Mouse (Mus musculus) intestine, embryonic 15.5 days (tissue): ENCODE data around the gene Anks1. TPM values are rescaled to one million over a fixed set of nuclear protein-coding genes. Genes with fewer than 3 reads are reported as not detected.
A peak's percentile ranks its signal among the peaks of the same experiment; 100 is the strongest.

ENCODE experiments used
- ATAC-seq: fragments of 200-750 bp; cut with Nextera tagmentation; 2 replicates; pipeline ENCODE4 v1.8.0; 2017; ENCODE audit warnings: moderate TSS enrichment, moderate library complexity
- H3K27ac ChIP-seq: fragments of 300-500 bp; sonication (generic); 2 replicates; pipeline ENCODE4 v1.5.1; 2015; ENCODE audit warnings: mild to moderate bottlenecking, inconsistent platforms
- H3K27me3 ChIP-seq: fragments of 300-500 bp; sonication (generic); replicated peaks from 2 replicates; pipeline ENCODE4 v1.6.1; 2015; ENCODE audit warnings: inconsistent platforms
- H3K36me3 ChIP-seq: fragments of 300-500 bp; sonication (generic); 2 replicates; pipeline ENCODE4 v1.6.1; 2015; ENCODE audit warnings: inconsistent platforms
- H3K4me1 ChIP-seq: fragments of 300-500 bp; sonication (generic); replicated peaks from 2 replicates; pipeline ENCODE4 v1.6.1; 2015; ENCODE audit warnings: inconsistent platforms
- H3K4me2 ChIP-seq: fragments of 300-500 bp; sonication (generic); replicated peaks from 2 replicates; pipeline ENCODE4 v1.6.1; 2015; ENCODE audit warnings: mild to moderate bottlenecking, inconsistent platforms
- H3K4me3 ChIP-seq: fragments of 300-500 bp; sonication (generic); replicated peaks from 2 replicates; pipeline ENCODE4 v1.5.1; 2015; ENCODE audit warnings: inconsistent platforms
- H3K9ac ChIP-seq: fragments of 300-500 bp; sonication (generic); 2 replicates; pipeline ENCODE4 v1.6.1; 2015; ENCODE audit warnings: inconsistent platforms
- H3K9me3 ChIP-seq: fragments of 300-500 bp; sonication (generic); 2 replicates; pipeline ENCODE4 v1.6.1; 2016; ENCODE audit warnings: inconsistent platforms
- WGBS: fragments of 180-500 bp; shearing (Covaris S2); methylation state at CpG from one replicate; pipeline ENCODE4 v1.1.7; 2015; 5-methylcytosine and 5-hydroxymethylcytosine counted together
- polyA plus RNA-seq: library from polyadenylated mRNA; unstranded; fragments of >200 nt; fragmentation: Nextera tagmentation; extraction: Ambion mirVana; gene quantifications from 2 replicates; pipeline ENCODE4 v1.2.1, GENCODE M21; 2015

Gene Anks1
- polyA plus RNA-seq, 1 experiment from 2014 or later: 12.5 TPM

DNA sequence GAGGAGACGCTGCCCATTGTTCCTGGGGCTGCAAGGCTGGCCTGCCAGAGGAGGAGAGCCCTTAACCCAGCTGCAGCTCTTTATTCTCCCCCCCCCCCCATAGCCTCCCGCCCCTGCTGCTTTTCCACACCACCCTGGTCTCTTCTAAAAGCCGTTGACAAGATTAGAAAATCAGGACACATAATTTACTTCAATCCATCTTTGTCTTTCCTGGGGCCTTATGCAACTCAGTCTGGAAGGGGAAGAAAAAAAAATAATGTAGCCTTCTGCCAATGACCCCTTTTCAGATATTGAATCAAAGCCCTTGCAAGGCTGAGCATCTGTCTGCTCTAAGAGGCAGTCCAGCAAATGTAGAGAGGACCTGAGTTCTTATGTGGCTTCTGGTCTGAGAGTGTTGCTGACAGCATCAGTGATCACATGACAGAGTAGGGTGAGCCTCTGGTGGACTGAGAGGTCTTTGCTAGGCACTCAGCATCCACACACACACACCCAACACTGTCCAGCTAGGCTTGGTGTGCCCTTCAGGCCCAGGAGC is 124.0 kb downstream of the Anks1 start:
- WGBS: 45% methylated on average over 3 of the region's 3 CpGs
- no peak for ATAC-seq
- no peak overlapping the region for H3K27ac ChIP-seq

DNA sequence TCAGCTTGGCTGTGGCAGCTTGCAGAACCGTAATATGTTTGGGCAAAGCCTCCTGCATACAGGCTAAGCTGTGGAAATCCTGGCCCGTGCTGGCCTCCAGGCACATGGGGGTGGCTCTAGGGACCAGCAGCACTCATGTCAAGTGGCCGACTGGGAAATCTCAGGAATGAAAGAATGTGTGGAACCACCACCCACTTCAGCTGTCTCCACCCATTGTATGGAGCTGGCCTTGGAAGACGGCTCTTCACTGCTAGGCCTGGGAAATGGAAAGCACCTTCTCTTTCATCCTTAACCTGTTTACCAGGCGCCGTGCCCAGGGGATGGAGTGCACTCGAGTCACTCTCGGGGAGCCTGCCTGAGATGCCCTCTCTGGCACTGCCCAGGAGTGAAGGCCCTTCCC is 125.9 kb downstream of the Anks1 start:
- H3K27me3 ChIP-seq: no peaks in the 10 kb centered on the region
- no peak overlapping the region for H3K4me3 ChIP-seq
- H3K9ac ChIP-seq: no peak overlapping the region
- peaks cover 3% of the 10 kb centered on the region; the same call in 1 of the 2 replicates for H3K36me3 ChIP-seq
- no peak overlapping the region for H3K27ac ChIP-seq
- no peak for ATAC-seq
- 59% methylated on average over 8 of the region's 8 CpGs for WGBS
- H3K4me2 ChIP-seq: no peak overlapping the region
- 0 out of 2 replicates have a peak, but pooled peaks cover 7% of the 10 kb centered on the region for H3K4me1 ChIP-seq
- H3K9me3 ChIP-seq: no peaks in the 10 kb centered on the region

More for the DNA sequence above, 124.0 kb downstream of the Anks1 start:
- Histone ChIP-seq H3K4me2 (no peak overlapping the region), H3K27me3 (no peaks in the 10 kb centered on the region), H3K4me1 (0 out of 2 replicates have a peak, but pooled peaks cover 7% of the 10 kb centered on the region), H3K4me3 (no peak overlapping the region), H3K9ac (no peak overlapping the region), H3K9me3 (no peaks in the 10 kb centered on the region), H3K36me3 (peaks cover 3% of the 10 kb centered on the region; the same call in 1 of the 2 replicates)

DNA sequence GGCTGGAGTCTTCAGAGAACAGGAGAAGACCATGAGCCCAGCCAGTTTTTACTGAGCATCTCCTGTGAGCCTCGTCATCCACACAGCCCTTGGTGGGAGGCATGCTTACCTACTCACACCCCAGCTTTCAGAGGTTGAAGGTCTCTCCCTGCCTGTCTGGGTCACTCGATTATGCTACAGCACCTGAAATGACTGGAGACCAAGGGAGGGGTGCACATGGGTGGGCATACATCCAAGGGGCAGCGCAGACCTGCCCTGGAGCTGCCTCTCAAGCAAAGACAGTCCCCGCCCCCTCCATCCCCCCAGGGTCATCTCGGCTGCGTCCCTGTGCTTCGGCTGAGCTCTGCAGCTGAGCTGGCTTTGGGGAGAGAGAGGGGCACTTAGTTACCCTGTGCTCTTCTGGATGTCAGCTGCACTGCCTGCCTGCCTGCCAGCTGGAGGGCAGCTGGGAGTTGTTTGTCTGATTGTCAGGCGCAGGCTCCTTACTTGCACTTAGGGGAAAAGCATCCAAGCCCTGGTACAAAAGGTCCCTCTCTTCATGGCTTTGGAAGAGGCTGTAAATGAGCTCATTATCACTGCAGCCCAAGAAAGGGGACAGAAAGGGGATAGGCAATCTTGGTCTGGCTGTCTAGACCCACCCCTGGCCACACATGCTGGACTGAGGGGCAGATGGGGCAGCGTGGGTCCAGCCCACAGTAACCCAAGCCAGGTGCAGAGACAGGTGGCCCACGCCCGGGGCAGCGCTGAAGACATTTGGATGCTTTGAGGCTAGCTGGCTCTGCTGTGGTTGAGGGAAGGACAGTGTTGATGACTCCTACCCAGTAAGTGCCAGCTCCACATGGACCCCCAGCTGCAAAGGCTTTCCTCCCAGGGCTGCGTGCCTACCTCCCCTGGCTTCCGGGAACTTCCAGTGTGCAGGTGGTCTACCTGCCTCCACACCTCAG is 128.0 kb downstream of the Anks1 start:
- 65% methylated on average over 14 of the region's 14 CpGs for WGBS
- H3K27ac ChIP-seq: 0 out of 2 replicates have a peak overlapping the region, but pooled peaks have one; percentile 36

DNA sequence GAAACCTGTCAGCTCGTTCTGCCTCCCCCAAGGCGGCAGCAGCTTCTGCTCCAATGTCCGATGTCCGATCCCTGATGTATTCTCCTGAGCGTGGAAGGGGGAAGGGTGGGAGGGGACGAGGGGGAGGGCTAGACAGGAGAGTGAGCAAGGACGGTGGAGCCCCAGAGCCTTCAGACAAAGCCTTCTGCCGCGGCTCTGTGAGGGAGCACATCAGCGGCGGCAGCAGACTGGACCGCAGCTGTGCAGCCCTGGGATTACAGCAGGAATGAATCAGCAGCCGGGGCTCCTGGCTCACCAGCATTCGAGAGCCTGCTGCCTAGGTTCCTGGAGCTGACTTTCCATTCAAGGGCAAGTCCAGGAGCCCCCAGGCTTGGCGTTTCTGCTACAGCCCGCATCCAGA is 131.5 kb downstream of the Anks1 start:
- Histone ChIP-seq H3K27ac (0 out of 2 replicates have a peak overlapping the region, but pooled peaks have one; percentile 13), H3K36me3 (peaks cover 16% of the 10 kb centered on the region; the same call in 1 of the 2 replicates), H3K27me3 (no peaks in the 10 kb centered on the region), H3K4me2 (no peak overlapping the region), H3K9me3 (no peaks in the 10 kb centered on the region), H3K4me3 (no peak overlapping the region), H3K9ac (no peak overlapping the region), H3K4me1 (0 out of 2 replicates have a peak, but pooled peaks cover 2% of the 10 kb centered on the region)
- ATAC-seq: peak; percentile 40; the same call in 1 of the 2 replicates
- WGBS: 58% methylated on average over 16 of the region's 16 CpGs

More for the DNA sequence above, 128.0 kb downstream of the Anks1 start:
- Histone ChIP-seq H3K9ac (no peak overlapping the region), H3K9me3 (no peaks in the 10 kb centered on the region), H3K4me3 (no peak overlapping the region), H3K4me2 (no peak overlapping the region), H3K4me1 (0 out of 2 replicates have a peak, but pooled peaks cover 7% of the 10 kb centered on the region), H3K27me3 (no peaks in the 10 kb centered on the region), H3K36me3 (peaks cover 7% of the 10 kb centered on the region; the same call in 1 of the 2 replicates)
- no peak for ATAC-seq

DNA sequence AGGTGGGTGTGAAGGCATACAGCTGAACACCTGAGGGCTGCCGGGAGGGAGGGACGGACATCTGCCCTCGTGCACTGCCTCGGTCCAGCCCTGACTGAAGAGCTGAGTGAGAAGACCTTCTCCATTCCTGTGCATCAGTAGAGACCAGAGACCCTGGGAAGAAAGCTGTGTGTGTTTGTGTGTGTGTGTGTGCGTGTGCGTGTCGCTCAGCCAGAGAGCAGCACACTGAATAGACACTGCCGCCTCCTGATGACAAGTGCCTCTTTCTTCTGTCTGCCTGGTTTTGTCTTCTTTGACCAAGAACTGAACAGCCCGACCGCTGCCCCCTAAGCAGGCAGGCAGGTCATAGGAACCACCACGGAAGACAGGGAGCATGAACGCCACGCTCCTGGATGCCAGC is 132.2 kb downstream of the Anks1 start:
- ATAC-seq: no peak
- Histone ChIP-seq H3K9me3 (no peaks in the 10 kb centered on the region), H3K4me3 (no peak overlapping the region), H3K36me3 (peaks cover 16% of the 10 kb centered on the region; the same call in 1 of the 2 replicates), H3K4me1 (0 out of 2 replicates have a peak, but pooled peaks cover 2% of the 10 kb centered on the region), H3K9ac (no peak overlapping the region), H3K27ac (no peak overlapping the region), H3K4me2 (no peak overlapping the region), H3K27me3 (no peaks in the 10 kb centered on the region)
- whole genome bisulfite sequencing: 88% methylated on average over 13 of the region's 13 CpGs

DNA sequence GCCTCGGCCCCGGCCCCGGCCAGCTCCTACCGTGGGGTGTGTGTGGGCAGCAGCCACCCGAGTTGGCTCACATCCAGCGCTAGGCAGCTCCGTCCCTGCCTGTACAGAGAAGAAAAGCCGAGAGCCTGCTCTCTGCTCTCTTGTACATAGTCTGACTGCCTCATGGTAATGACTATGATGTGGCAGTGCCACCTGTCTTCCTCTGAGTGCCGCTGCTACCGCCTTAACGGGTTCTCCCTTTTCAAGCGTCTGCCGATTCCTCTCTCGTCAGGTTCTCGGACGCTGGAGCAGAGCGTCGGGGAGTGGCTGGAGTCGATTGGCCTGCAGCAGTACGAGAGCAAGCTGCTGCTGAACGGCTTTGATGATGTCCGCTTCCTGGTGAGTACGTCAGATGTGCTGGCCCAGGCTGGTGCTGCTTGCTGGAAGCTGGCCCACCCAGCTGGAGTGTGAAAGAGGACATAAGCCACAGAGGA is 133.2 kb downstream of the Anks1 start:
- Histone ChIP-seq H3K9ac (no peak overlapping the region), H3K4me2 (no peak overlapping the region)
- WGBS: 67% methylated on average over 23 of the region's 23 CpGs

DNA sequence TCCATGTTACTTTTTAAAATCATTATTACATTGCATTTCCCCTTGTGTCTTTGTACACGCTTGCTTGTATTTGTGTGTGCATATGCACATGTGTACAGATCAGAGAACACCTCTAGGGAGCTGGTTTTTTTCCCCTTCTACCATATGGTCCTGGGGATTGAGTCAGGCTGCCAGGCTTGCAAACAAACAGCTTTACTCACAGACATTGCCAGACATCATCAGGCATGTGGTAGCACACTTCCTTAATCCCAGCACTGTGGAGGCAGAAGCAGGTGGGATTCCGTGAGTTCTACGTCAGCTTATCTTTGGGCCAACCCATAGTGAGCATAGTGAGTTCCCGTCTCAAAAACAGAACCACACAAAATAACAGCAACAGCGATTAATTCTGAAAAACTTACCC is 137.9 kb downstream of the Anks1 start:
- peaks cover 22% of the 10 kb centered on the region for H3K36me3 ChIP-seq
- no peaks in the 10 kb centered on the region for H3K27me3 ChIP-seq
- no peak overlapping the region for H3K9ac ChIP-seq
- 92% methylated on average over 5 of the region's 5 CpGs for WGBS
- no peak overlapping the region for H3K27ac ChIP-seq
- H3K4me3 ChIP-seq: no peak overlapping the region
- no peaks in the 10 kb centered on the region for H3K4me1 ChIP-seq
- no peaks in the 10 kb centered on the region for H3K9me3 ChIP-seq
- no peak overlapping the region for H3K4me2 ChIP-seq
- no peak for ATAC-seq

More for the DNA sequence above, 133.2 kb downstream of the Anks1 start:
- no peaks in the 10 kb centered on the region for H3K9me3 ChIP-seq
- peaks cover 14% of the 10 kb centered on the region; the same call in 1 of the 2 replicates for H3K36me3 ChIP-seq
- no peak overlapping the region for H3K27ac ChIP-seq
- H3K27me3 ChIP-seq: no peaks in the 10 kb centered on the region
- peak; percentile 34; the same call in 1 of the 2 replicates for ATAC-seq
- no peaks in the 10 kb centered on the region for H3K4me1 ChIP-seq
- no peak overlapping the region for H3K4me3 ChIP-seq

DNA sequence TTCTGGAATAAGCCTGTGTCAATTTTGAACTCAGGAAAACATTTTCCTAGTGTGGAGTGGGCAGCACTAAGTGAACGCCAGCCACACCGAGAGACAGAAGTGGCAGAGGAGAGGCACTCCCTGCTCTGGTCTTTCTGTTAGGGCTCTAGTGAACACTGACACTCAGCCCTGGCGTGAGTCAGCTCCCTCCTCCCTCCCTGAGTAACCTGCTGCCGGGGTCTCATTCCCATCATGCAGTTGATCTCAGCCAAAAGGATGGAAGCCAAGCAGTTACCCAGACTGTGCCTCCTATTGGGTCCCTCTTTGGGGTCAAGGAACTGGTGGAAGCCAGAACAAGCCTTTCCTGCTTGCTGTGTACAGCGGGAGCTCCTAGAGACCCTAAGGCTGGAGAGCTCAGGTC is 138.4 kb downstream of the Anks1 start:
- no peaks in the 10 kb centered on the region for H3K9me3 ChIP-seq
- no peak overlapping the region for H3K4me3 ChIP-seq
- 80% methylated on average over 5 of the region's 5 CpGs for WGBS
- H3K36me3 ChIP-seq: peaks cover 26% of the 10 kb centered on the region
- H3K27me3 ChIP-seq: no peaks in the 10 kb centered on the region
- H3K4me1 ChIP-seq: no peaks in the 10 kb centered on the region
- no peak overlapping the region for H3K4me2 ChIP-seq
- no peak for ATAC-seq
- no peak overlapping the region for H3K9ac ChIP-seq
- no peak overlapping the region for H3K27ac ChIP-seq

DNA sequence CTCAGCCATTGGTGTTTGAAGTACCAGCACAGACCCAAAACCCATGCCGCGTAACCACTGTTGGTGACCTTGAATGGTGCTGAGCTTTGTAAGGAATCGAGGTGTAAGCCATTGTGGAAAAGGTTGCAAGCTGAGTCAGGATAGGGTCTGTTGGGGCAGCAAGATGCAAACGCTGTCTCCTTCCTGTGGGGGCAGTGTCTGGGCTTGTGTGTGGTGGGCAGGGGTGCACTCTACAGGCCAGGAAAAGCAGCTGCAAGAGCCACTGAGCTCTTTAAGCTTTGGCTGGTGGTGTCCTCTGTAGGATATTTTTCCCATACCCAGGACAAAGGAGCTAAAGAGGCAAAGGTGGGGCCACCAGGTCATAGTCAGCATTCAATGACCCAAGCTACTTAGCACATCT is 139.3 kb downstream of the Anks1 start:
- Histone ChIP-seq H3K9me3 (no peaks in the 10 kb centered on the region), H3K27ac (no peak overlapping the region), H3K27me3 (no peaks in the 10 kb centered on the region), H3K9ac (no peak overlapping the region), H3K4me3 (no peak overlapping the region), H3K4me1 (no peaks in the 10 kb centered on the region), H3K36me3 (peaks cover 27% of the 10 kb centered on the region), H3K4me2 (no peak overlapping the region)
- WGBS: 43% methylated on average over 4 of the region's 4 CpGs
- ATAC-seq: peak; percentile 66; the same call in 1 of the 2 replicates

DNA sequence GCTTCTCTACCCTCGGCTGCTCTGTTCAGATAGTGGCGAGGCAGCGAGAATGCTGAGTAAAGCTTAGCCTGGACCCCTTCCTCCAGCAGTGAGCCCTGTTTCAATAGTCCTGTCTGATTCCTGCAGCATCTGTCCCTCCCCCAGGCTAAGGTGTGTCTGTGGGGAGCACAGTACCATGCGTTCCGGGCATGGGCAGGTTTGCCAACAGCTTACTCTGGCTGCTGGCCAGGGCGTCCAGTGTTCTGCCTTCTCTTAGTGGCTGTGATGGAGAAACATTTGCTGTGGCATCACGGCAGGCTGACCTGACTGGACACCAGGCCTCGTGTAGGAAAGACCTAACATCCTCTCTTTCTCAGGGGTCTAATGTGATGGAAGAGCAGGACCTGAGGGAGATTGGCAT is 141.1 kb downstream of the Anks1 start:
- H3K27ac ChIP-seq: no peak overlapping the region
- no peaks in the 10 kb centered on the region for H3K27me3 ChIP-seq
- H3K4me2 ChIP-seq: no peak overlapping the region
- no peaks in the 10 kb centered on the region for H3K9me3 ChIP-seq
- 92% methylated on average over 8 of the region's 8 CpGs for WGBS
- ATAC-seq: no peak
- no peaks in the 10 kb centered on the region for H3K4me1 ChIP-seq
- no peak overlapping the region for H3K4me3 ChIP-seq
- peaks cover 31% of the 10 kb centered on the region for H3K36me3 ChIP-seq
- H3K9ac ChIP-seq: no peak overlapping the region

DNA sequence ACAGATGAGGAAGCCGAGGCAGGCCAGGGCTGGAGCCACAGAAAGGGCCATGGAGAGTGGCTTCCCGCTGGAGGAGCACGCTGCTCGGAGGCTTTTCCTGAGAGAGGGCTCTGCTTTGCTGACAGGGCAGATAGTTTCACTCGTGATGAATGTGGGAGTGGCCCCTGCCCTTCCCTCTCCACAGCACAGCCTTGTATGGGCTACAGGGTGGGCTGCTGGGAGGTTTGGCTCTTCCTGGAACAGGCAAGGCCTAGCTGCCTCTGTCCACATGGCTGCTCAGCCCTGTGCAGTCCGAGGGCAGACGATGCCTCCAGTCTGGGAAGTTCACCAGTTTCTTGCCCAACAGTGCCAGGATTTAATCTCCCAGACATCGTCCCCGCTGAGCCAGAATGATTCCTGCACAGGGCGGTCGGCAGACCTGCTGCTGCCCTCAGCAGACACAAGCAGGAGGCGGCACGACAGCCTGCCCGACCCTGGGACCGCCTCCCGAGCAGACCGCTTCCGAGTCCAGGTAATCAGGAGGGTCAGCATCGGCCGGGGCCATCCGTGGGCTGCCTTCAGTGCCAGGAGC is 143.3 kb downstream of the Anks1 start:
- no peaks in the 10 kb centered on the region for H3K27me3 ChIP-seq
- ATAC-seq: peak; percentile 45; the same call in 1 of the 2 replicates
- H3K4me3 ChIP-seq: no peak overlapping the region
- H3K9me3 ChIP-seq: no peaks in the 10 kb centered on the region
- H3K9ac ChIP-seq: no peak overlapping the region; the same call in 1 of the 2 replicates
- WGBS: 77% methylated on average over 21 of the region's 21 CpGs
- H3K27ac ChIP-seq: no peak overlapping the region
- H3K4me1 ChIP-seq: no peaks in the 10 kb centered on the region
- peaks cover 35% of the 10 kb centered on the region for H3K36me3 ChIP-seq
- no peak overlapping the region for H3K4me2 ChIP-seq

DNA sequence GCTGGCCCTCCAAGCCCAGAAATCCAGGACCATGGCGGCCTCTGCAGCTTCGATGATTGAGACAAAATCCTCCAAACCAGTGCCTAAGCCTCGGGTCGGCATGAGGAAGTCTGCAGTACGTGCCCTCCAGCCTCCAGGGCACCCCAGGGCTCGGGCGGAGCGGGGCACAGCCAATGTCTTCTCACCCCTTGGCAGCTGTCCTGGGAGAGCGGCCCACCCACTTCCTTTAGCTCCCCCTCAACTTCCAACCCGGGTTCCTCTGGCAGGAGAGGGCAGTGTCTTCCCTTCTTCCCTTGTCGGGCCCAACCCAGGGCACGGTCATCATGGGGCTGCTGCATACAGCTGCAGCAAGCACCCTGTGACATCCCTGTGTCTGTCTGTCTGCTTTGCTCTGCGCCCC is 149.2 kb downstream of the Anks1 start:
- H3K9ac ChIP-seq: no peak overlapping the region
- 79% methylated on average over 13 of the region's 13 CpGs for WGBS
- H3K27ac ChIP-seq: no peak overlapping the region
- no peaks in the 10 kb centered on the region for H3K27me3 ChIP-seq
- ATAC-seq: no peak
- H3K4me3 ChIP-seq: no peak overlapping the region
- H3K4me1 ChIP-seq: no peaks in the 10 kb centered on the region
- no peak overlapping the region for H3K4me2 ChIP-seq
- peaks cover 43% of the 10 kb centered on the region for H3K36me3 ChIP-seq
- no peaks in the 10 kb centered on the region for H3K9me3 ChIP-seq
